Mouse (Mus musculus): ENCODE results near the gene Peak1.

GRCm38 (mm10) chr9:56463046-56463445 is 45.2 kb upstream of the Peak1 start:
- TF ChIP-seq ZC3H11A (IDR thresholded peaks at IDR 0.05; ENCODE audit: low read depth, low read length): no peak
- no peak for TF ChIP-seq POLR2AphosphoS2 (IDR thresholded peaks at IDR 0.05; ENCODE audit: low read length)
- no peak for TF ChIP-seq POLR2A (IDR thresholded peaks at IDR 0.05; ENCODE audit: control insufficient read depth in 1 of 2, insufficient read depth in 1 of 2, low read depth in 1 of 2, low read length in 2 of 2, poor library complexity in 1 of 2)
- TF ChIP-seq E2F4 (IDR thresholded peaks at IDR 0.05; ENCODE audit: borderline replicate concordance, low read depth, low read length): no peak
- no peak for TF ChIP-seq EP300 (IDR thresholded peaks at IDR 0.05; ENCODE audit: low read depth in 1 of 2, low read length in 2 of 2)
- TF ChIP-seq ELF1 (IDR thresholded peaks at IDR 0.05; ENCODE audit: low read depth, low read length): no peak
- TF ChIP-seq TCF12 (IDR thresholded peaks at IDR 0.05; ENCODE audit: low read depth, low read length): no peak
- no peak for TF ChIP-seq MAX (IDR thresholded peaks at IDR 0.05; ENCODE audit: low read length)
- TF ChIP-seq CTCF (IDR thresholded peaks at IDR 0.05 in 2 of 3, conservative IDR thresholded peaks at IDR 0.05 in 1 of 3; ENCODE audit: control insufficient read depth in 1 of 3, insufficient read depth in 1 of 3, low read depth in 2 of 3, low read length in 3 of 3, poor library complexity in 1 of 3, severe bottlenecking in 1 of 3): no peak
- TF ChIP-seq ZMIZ1 (IDR thresholded peaks at IDR 0.05; ENCODE audit: low read depth, low read length): no peak
- TF ChIP-seq USF1 (IDR thresholded peaks at IDR 0.05; ENCODE audit: low read depth, low read length): no peak
- no peak for TF ChIP-seq MYB (IDR thresholded peaks at IDR 0.05; ENCODE audit: low read depth, low read length)
- TF ChIP-seq MAFK (IDR thresholded peaks at IDR 0.05; ENCODE audit: borderline replicate concordance, low read depth, low read length): no peak

Measured in MEL (cell line).